Mouse (Mus musculus): Measurements from ENCODE around the gene Htra1. TPM values are rescaled to one million over a fixed set of nuclear protein-coding genes. Genes with fewer than 3 reads are reported as not detected.
A peak's percentile ranks its signal among the peaks of the same experiment; 100 is the strongest.

Gene Htra1
- polyA plus RNA-seq, 1 experiment from 2014 or later = 8.4 TPM

GRCm38 (mm10) chr7:131004071-131004470, 68.2 kb downstream of the Htra1 start:
- peak; percentile 27 for DNase-seq (ENCODE audit: low spot score)

- DNase-seq (ENCODE audit: low spot score) = no peak
Observed at GRCm38 (mm10) chr7:131007221-131007620, 71.3 kb downstream of the Htra1 start.

- DNase-seq (ENCODE audit: low spot score) = no peak
Observed at GRCm38 (mm10) chr7:131009178-131009577, 73.3 kb downstream of the Htra1 start.

- no peak for DNase-seq (ENCODE audit: low spot score)
Observed at GRCm38 (mm10) chr7:131011901-131012300, 76.0 kb downstream of the Htra1 start.

GRCm38 (mm10) chr7:131019181-131019580, 83.3 kb downstream of the Htra1 start:
- DNase-seq (ENCODE audit: low spot score) = no peak

GRCm38 (mm10) chr7:131024807-131025206, 88.9 kb downstream of the Htra1 start:
- no peak for DNase-seq (ENCODE audit: low spot score)

GRCm38 (mm10) chr7:131027557-131027956, 91.6 kb downstream of the Htra1 start:
- DNase-seq (ENCODE audit: low spot score) = no peak

- no peak for DNase-seq (ENCODE audit: low spot score)
Observed at GRCm38 (mm10) chr7:131031755-131032154, 95.8 kb downstream of the Htra1 start, which contains the start of gene Dmbt1. Dmbt1 (plus strand) TSS chr7:131032053.

Small RNA genes within 50 kb of the gene (microRNA-seq; reads per million reads assigned to microRNA genes)
- gene Mir7061 (ENCODE audit: borderline number of aligned reads) = not detected

Other genes with a start within 250 kb of the Htra1 start
- gene Btbd16, start 162.0 kb upstream of the Htra1 start, polyA plus RNA-seq (2015; fragmentation: Nextera tagmentation; extraction: Ambion mirVana) = 0.19 and 0.62 TPM in 2 replicates
- gene Plekha1, start 70.4 kb upstream of the Htra1 start, polyA plus RNA-seq (2015; fragmentation: Nextera tagmentation; extraction: Ambion mirVana) = 17.6 and 20.7 TPM in 2 replicates
- 0.35 and 0.49 TPM in 2 replicates for gene Dmbt1, start 95.9 kb downstream of the Htra1 start, polyA plus RNA-seq (2015; fragmentation: Nextera tagmentation; extraction: Ambion mirVana)
- not detected in 2 replicates for gene 4933402N03Rik, start 210.2 kb downstream of the Htra1 start, polyA plus RNA-seq (2015; fragmentation: Nextera tagmentation; extraction: Ambion mirVana)
- gene 5430419D17Rik, start 238.3 kb downstream of the Htra1 start, polyA plus RNA-seq (2015; fragmentation: Nextera tagmentation; extraction: Ambion mirVana) = 0.04 and 0.22 TPM in 2 replicates